Mouse (Mus musculus) kidney, adult 9 months (tissue): ENCODE data around the gene Gm6367.
"Not testable (repeated sequence)": the region's sequence is repeated elsewhere in the genome, so short reads cannot be mapped to it uniquely, and the experiment has no call there.

ENCODE experiments used
- DNase-seq: peaks from one replicate; pipeline ENCODE4 v3.0.0; 2022

Gm6367 gene

DNA sequence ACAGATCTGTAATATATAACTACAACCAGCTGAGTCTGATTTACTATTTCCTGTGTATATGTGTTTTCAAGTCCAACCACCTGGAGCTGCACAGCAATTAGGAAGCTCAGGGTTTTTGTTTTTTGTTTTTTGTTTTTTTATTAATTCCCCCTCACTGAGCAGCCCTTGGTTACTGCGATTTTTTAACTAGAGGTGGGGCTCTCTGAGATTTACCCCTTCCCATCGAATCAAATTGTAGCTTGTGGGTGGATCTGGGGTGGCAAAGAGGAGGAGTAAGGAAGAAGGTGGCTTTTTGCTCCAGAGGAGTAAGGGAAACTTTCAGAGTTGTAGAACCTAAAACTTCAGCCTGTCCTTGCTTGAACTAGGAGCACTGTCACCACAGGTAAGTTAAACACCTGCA is at the start of gene Gm6367:
Gene Gm6367 (plus strand): TSS at position 301 of the 400 bp plus-strand sequence.
- not testable (repeated sequence) for DNase-seq
